Mouse (Mus musculus) cerebellum, postnatal 25 days (tissue): Measurements from ENCODE around the gene Ptrh2.

Experiments used
- DNase-seq, 2 experiments: peaks; one replicate each; pipeline ENCODE4 v3.0.0; 2021; ENCODE audit warnings: mixed read lengths in 2 of 2

Ptrh2 gene

DNA sequence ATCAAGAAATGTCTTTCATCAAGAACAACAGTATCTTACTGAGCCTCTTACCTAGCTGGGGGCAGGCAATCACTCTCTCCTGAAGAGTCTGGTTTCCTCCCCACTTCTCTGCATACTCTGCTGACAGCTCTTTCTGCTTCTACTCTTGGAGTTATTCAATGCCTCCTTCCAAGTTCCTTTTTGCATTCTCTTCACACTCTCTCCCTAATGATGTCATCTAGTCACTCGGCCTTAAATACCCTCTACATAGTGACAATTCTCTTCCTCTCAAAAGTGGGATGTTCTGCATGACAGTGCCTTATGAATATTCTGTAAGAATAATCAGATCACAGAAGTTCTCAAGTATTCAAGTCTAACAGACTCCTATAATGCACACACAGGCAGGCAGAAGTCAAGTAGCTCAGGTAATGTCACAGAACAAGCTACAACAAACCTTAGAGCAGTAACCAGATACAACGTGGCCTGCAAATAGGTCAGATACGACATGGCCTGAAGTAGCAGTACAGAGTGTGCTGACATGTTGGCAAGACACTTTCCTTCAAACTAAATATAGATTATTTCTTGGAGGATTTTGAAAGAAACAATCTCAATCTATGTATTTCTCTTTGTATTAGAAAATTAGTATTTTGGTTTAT lies 12.6 kb upstream of the Ptrh2 start:
- no peak for DNase-seq

DNA sequence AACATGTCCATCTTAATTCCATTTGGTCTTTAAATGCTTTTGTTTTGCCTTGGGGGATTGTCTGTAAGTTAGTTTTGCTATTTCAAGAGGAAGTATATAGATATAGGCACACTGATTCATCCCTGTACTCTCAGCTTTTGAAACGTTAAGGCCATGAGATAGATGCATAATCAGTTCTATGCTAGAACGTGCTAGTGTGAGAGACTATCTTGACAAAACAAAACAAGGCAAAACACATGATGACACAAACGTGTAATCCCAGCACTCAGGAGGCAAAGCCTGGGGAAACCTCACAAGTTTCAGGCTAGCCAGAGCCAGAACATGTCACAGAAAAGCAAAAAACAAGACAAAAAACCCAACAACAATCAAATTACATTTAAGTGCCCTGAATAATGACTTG lies 11.0 kb upstream of the Ptrh2 start:
- DNase-seq: no peak

DNA sequence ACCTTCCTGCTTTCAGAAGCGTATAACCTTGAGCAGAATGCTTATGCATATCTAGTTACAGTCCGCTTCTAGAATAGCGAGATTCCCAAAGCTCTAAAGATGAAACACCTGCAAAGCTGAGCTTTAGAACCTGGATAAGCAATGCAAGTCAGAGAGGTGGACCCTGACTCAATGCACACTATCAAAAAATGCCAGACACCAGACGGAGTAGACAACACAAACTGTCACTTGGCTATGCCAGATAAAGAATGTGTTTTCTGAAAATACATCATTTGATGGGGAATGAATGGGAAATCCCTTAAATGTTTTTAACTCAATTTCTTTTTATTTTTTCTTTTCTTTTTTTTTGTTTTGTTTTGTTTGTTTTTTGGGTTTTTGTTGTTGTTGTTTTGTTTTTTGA lies 8.3 kb upstream of the Ptrh2 start:
- no peak for DNase-seq

DNA sequence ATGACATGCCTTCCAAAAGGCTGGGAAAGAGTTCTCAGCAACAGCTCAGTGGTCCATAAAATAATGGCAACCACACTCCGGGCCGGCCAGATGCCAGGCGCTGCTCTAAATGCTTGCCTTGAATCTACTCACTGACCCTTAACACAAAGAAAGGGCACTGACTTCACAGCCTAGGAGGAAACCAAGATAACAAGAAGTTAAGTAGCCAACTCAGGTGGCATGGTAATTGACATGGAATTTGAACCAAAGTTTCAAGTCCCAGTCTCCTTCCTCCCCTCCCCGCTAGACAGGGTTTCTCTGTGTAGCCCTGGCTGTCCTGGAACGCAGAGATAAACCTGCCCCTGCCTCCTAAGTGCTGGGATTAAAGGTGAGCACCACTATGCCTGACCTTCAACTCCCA lies 4.8 kb upstream of the Ptrh2 start:
- DNase-seq: no peak

DNA sequence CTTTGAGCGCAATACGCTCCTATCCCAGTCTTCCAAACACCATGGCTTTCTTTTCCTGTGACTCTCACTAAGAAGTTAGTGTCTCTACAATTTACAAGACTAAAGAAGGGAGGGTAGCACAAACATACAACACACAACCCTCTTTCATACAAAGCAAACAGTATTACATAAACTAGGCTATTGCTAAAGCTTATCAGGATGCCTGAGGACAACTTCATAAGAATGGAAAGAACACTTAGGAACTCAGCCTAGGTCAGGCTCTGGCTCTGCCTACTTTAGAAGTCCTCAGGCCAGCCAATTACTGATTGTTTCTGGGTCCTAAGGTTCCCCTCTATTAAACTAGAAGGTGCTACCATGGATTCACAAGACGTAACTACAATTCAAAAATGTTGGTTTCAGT lies 3.1 kb upstream of the Ptrh2 start:
- no peak for DNase-seq

DNA sequence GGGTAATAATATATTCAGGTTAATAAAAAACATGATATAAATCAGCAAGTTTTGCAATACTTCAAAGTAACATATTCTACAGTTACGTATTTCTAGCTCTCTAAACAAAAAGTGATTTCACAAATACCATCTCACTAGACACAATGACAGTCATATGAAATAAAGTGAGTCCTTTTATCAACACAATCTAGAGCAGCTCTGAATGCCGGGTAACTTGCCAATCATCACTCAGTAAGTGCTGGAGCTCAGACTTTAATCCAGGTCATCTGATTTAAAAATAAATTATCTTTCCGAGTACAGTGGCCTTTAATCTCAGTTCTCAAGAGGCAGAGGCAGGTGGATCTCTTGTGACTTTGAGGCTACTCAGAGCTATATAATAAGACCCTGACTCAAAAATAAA lies 2.4 kb upstream of the Ptrh2 start:
- no peak for DNase-seq

DNA sequence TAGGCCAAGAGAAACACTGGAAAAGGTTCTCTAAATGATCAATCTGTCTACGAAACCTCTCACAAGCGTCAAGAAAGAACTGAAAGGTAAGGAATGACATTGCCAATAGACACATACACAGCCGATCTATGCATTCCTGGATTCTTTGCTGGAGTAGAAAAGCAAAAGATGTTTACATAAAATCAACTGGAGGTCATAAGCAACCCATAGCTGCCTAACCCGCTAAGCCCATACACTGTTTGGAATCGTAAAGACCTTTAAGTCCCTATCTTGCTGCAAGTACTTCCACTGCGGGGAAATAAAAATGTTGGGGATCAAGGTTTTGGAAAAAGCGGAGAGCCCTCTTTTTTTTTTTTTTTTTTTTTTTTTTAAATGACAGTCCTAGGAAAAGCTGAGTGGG lies 924 bp upstream of the Ptrh2 start:
- no peak for DNase-seq

DNA sequence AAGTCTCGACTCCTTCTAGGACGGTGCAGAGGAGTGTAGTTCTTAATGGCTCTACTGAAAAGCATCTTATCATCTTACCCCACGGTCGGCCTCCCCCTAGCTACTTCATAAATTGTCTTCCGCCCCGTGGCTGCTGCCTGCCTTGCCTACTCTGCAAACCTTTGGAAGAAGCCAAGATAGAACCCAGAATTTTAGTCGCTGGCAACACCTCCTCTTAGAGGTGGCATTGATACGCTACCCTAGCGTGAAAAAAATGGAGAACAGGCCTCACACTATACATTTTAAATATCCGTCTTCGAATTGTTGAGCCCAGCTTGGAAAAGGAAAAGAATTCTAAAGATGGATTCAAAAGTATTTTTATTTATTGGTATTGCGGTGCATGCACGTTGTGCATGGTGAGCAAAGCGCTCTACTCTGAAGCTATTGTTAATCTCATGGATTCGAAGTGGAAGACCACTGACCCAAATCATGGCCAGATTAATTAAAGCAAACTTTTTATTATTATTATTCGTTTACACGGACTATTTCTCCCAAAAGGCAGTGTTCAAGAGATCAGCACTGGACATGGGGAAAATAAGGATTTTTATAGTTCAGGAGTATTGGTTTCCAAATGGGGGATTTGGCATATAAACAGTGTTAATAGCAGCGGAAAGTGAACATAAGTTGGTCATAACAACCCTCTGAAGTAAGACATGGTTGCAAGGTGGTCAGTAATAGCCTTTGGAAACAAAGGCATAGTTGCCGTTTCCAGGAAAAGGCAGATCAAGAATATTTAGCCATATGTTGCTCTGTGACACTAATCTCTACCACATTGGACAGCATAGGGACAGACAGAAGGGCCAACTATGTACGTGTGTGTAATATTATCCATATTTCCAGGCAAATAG lies 584 bp downstream of the Ptrh2 start:
- DNase-seq: no peak

DNA sequence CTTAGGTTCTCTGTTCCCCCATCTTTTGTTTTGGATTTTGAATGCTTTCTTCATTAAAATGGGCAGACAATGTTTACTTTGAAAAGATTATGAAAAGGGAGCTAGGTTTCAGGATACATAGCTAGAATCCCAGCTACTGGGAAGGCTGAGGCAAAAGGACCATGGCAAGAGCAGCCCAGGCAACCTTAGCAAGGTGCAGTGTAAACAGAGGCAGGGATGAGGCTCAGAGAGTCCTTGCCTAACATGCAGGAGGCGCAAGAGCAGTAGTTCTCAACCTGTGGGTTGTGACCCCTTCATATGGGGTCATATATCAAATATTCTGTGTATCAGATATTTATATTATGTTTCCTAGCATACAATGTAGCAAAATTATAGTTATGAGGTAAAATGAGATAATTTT lies 1.6 kb downstream of the Ptrh2 start:
- no peak for DNase-seq

DNA sequence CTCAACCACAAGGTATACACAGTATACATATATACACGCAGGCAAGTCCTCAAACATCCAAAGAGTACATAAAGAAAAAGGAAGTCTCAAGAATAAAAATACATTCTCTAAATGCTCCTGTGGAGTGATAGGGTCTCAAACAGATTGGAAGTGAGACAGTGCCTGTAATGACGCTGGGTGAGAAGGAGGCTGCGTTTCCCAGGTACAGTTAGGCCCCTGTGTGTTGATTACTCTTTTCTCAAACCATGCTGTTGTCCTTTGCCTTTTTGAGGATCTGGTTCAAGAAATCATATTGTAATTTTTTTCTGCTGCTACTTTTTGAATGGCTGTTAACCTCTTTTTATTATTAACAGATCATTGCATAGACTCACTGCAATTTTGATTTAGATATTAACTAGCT lies 6.6 kb downstream of the Ptrh2 start:
- no peak for DNase-seq

DNA sequence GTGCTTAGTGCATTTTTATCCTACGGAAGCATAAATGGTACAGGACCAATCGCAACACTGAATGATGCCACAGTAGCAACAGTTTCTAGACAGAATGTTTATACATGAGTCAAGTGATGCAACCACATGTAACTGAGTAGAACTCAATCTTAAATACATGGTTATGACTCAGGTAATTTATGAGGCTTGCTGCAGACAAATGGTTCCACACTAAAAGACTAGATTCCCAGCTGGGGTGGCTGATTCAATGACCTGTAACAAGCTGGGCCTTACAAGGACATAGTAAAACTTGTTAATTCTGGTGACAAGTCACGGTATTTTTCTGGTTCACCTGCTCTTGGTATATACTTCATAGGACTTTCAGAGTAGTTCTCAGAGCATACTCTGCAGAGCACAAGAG lies 7.7 kb downstream of the Ptrh2 start:
- DNase-seq: no peak

DNA sequence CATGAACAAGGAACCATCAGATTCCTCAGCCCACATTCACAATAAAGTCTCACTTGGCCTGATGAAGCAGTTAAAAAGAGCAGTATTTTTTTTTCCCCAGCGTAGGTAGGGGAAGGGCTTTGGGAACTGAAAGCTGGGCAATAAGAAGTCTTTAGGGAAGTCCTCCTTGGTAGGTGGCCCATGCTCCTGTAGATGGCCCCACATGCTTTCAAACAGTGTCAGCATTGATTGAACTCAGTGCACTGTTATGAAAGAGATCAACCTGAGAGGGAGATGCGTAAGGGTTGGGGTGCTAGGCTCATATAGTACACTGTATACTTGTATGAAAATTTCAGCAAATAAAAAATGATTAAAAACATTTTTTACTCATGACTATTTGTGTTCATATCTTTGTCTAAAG lies 8.2 kb downstream of the Ptrh2 start:
- DNase-seq: no peak

DNA sequence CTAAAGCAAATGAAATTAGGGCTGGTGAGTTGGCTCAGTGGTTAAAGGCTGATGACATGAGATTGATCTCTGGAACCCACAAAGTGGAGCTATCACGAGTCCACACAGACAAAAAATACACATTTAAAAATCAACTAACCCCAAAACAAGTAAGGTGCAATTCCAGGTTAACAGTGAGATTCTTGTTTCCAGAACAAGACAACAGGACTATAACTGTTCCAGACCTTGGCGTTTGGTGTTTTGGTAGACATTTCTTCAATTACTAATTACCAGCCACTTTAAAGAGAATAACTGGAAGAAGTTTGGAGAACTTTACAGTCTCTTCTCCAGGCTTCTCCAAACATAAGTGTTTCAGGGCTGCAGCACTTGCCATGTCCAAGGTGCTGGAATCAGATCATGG lies 8.8 kb downstream of the Ptrh2 start:
- DNase-seq: no peak

DNA sequence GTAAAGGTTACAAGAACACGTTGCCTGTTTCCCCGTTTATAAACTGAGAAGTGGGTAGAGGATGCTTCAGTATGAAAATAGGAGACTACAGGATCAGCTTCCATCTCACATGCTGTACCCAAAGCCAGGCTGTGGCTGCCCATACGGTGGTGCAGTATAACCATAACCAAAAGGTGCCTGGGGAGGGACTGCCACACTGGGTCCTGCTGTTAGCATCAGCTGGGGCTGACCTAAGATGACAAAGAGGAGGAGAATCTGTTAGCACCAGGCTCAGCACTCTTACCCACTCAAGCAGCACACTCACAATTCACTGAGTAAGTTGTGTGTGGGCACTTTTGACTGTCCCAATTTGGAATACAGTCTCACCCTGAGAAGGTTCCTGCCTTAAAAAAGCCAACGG lies 11.7 kb downstream of the Ptrh2 start:
- DNase-seq: no peak

DNA sequence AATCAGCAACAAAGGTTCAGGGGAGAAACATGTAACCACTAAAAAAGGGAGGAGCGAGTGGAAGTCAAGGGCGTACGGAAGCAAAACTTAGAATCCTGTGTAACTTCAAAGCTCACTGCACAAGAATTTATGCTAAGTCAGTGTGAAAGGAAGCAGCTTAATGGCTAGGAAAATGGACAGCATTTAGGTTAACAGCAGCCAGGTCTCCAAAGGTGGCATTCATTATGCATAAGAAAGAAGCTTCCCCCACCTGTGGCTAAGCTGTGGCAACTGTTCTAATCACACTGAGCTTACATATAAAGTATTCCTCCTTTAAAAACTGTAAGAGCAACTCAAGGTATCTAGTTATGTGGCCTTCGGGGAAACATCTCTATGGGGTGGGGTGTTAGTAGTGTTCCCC lies 17.4 kb downstream of the Ptrh2 start:
- DNase-seq: no peak

DNA sequence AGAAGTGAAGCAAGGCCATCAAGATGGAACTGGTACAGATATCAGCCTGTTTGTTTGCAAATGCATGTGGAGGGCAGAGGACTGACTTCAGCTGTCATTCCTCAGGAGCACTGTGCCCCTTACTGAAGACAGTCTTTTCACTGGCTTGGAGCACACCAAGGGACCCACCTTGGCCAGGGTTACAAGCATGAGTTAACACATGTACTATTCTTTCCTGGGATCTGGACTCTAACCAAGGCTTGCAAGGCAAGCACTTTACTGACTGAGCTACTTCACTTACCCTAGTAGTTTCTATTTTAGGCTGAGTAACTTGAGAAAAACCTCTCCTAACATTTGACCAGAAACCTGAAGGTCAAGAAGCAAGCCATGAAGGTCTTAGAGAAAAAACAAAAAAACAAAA lies 30.8 kb downstream of the Ptrh2 start:
- DNase-seq: no peak

DNA sequence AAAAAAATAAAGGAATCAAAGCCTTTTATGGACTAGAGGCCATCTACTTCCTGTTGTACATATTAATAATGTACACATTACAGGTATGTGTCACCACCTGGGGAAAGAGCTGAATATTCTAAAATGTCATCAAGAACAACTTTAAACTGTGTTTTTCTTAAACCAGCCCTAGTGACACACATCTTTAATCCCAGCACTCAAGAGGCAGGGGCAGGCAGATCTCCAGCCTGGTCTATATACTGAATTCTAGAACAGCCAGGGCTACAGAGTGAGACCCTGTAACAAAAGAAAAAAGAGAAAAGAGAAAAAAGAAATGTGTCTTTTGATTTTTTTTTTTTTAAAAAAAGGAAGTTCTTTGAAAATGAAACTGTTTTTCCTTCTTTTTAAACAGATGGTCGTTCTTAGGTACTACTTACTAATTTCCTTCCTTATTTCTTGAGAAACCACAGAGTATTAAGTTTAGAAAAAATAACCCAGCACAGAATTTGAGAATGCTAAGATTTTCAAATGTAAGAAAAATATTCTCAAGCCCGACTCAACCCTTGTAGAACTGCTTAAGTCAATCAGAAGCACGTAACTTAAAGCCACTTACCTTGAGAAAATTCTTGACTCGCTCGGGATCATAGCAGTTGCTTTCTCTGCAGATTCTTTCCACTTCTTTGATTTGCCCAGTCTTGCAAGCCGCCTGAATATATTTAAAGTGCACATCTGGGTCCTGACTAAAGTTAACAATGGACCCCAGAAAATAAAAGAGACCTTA lies 33.7 kb downstream of the Ptrh2 start:
- DNase-seq: no peak

DNA sequence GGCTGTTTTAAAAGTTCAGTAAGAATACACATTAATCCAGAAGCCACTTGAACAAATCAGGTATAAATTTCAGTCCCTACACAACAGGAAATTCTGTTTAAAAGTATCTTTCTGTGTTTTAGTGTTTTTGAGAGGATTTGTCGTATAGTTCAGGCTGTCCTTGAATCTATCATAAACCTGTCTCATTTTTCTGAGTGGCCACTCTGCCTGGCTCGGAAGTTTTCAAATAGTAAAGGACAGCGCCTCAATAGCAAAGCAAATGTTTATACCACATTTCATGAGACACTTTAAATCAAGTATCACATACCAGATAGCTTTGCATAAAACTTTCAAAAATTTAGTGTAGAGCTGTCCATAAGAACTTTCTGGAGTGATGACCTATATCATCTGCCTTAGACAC lies 34.6 kb downstream of the Ptrh2 start:
- DNase-seq: no peak

DNA sequence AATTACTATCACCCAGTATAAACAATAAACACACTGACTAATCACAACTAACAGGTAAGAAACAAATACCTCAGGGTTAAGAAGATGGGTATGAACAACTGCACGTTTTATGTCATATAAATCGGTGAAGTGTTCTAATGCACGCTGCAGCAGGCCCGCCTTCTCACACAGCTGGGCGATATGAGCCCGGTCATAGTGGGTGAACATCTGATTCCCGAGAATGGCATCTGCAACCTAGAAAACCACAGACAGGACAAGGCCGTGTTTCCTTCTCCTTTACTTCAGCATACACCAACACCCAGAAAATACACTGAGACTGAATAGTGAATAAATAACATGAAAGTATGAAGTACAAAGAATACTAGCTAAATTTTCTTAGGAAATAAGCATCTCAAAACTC lies 35.6 kb downstream of the Ptrh2 start:
- DNase-seq: no peak

DNA sequence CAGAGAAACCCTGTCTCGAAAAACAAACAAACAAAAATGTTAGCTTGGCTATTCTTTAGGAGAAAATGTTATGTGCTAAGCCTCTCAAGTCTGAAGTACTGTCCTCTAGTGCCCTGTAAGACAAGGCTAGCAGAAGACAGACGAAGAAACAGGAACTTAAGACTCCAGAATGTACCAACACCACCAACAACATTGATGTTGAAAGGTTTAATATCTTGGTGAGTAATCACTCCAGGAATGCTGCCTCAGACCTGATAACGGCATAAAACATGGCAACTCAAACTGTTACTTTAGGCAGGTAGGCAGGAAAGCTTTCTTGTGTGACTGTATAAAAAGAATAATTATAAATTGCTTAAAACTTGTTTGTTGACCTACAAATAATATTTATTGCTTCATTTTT lies 40.2 kb downstream of the Ptrh2 start:
- no peak for DNase-seq

DNA sequence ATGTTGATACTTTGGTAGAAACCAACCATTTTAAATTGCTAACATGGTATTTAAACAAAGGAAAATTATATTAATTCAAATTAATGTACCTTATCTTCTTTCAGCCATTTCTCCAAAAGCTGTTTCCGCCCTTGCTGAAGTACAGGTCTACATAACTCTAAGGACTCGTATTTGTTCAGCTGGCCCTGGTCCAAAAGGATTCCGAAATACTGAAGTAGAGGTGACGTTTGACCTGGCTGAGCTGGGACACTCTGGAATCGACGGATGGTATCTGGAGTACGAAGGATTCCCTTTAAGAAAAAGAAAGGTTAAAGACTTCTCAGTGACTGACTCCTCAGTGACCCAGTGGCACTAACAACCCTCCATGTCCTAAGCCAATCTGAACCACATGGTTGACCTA lies 41.2 kb downstream of the Ptrh2 start:
- no peak for DNase-seq

DNA sequence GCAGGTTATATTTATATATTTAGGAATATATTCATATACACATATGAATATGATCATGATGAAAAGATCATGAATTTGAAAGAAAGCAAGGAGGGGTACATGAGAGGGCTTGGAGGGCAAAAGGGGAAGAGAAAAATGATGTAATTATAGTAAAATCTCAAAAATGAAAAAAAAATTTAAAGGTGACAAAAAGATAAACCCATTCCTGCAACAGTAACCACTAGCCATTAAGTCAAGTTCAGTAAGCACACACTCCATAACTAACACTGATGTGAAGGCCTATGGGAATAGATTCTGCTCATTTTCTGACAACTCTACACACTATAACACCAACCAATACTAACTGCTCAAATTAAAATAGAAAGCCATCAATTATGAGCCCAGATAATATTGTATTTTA lies 41.8 kb downstream of the Ptrh2 start:
- no peak for DNase-seq

DNA sequence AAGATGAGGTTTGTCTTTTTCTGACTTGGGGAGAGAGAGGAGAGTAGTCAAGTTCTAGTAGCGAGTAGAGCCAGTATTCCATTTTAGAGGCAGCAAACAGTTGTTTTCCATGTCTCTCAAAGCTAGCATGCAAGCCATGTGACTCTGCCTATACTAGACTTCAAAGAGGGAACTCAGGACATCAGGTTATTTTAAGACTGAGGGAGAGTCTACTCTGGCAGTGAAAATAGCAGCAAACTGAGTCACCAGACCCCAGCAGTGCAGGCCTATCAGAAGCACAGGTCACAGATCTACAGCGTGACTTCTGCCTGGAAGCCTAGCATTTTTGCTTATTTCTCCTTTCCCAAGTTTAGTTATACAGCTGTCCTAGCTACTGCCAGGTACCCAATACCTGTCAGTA lies 47.7 kb downstream of the Ptrh2 start:
- no peak for DNase-seq
